Mouse (Mus musculus) MEL (cell line): ENCODE measurements around the gene Lrig3. TPM values are rescaled to one million over a fixed set of nuclear protein-coding genes. Genes with fewer than 3 reads are reported as not detected.

Experiments
- DNase-seq: peaks from one replicate; pipeline ENCODE4 v3.0.0; 2011; ENCODE audit warnings: low read depth, low spot score
- H3K27ac ChIP-seq: 2 replicates; pipeline ENCODE4 v1.5.1; 2012; ENCODE audit warnings: low read depth, mild to moderate bottlenecking, control low read depth, low read length, moderate library complexity; ENCODE audit not compliant: control insufficient read depth
- H3K27me3 ChIP-seq, 2 experiments: fragments of 150-350 bp in 1 of 2; sonication (generic) in 1 of 2; 2 replicates each; pipeline ENCODE4 v1.6.1; 2012; ENCODE audit warnings: low read length in 2 of 2, mild to moderate bottlenecking in 2 of 2, improper control_type of control experiment in 1 of 2, moderate library complexity in 1 of 2; ENCODE audit not compliant: insufficient read depth in 2 of 2, control insufficient read depth in 1 of 2
- H3K36me3 ChIP-seq, 2 experiments: 2 replicates each; pipeline ENCODE4 v1.6.1; 2012 to 2014; ENCODE audit warnings: low read length in 2 of 2, improper control_type of control experiment in 1 of 2, inconsistent platforms in 1 of 2, mild to moderate bottlenecking in 1 of 2; ENCODE audit not compliant: insufficient read depth in 2 of 2, control insufficient read depth in 1 of 2
- H3K4me1 ChIP-seq, 2 experiments: fragments of 150-350 bp in 1 of 2; sonication (generic) in 1 of 2; 2 replicates each; pipeline ENCODE4 v1.6.1; 2012; ENCODE audit warnings: low read length in 2 of 2, improper control_type of control experiment in 1 of 2, mild to moderate bottlenecking in 1 of 2; ENCODE audit not compliant: insufficient read depth in 2 of 2, control insufficient read depth in 1 of 2
- H3K4me3 ChIP-seq, 2 experiments: fragments of 150-350 bp in 1 of 2; sonication (generic) in 1 of 2; 2 replicates each; pipeline ENCODE4 v1.5.1; 2012; ENCODE audit warnings: low read depth in 2 of 2, low read length in 2 of 2, mild to moderate bottlenecking in 2 of 2, moderate library complexity in 2 of 2, control low read depth in 1 of 2, improper control_type of control experiment in 1 of 2; ENCODE audit not compliant: control insufficient read depth in 1 of 2, insufficient read depth in 1 of 2
- H3K79me2 ChIP-seq: 2 replicates; pipeline ENCODE4 v1.6.1; 2012; ENCODE audit warnings: mild to moderate bottlenecking, low read length, moderate library complexity; ENCODE audit not compliant: control insufficient read depth, poor library complexity, insufficient read depth
- H3K9ac ChIP-seq: 2 replicates; pipeline ENCODE4 v1.6.1; 2012; ENCODE audit warnings: low read depth, mild to moderate bottlenecking, control low read depth, low read length, moderate library complexity; ENCODE audit not compliant: control insufficient read depth, poor library complexity, severe bottlenecking
- H3K9me3 ChIP-seq: fragments of 150-350 bp; sonication (generic); replicated peaks from 2 replicates; pipeline ENCODE4 v1.6.1; 2012; ENCODE audit warnings: mild to moderate bottlenecking, low read length, improper control_type of control experiment, moderate library complexity; ENCODE audit not compliant: insufficient read depth
- BHLHE40 ChIP-seq: IDR thresholded peaks from 2 replicates; pipeline ENCODE4 v1.6.1; 2012; ENCODE audit warnings: low read depth, mild to moderate bottlenecking, inconsistent platforms, low read length, improper control_type of control experiment, borderline replicate concordance
- CTCF ChIP-seq, 3 experiments: IDR thresholded peaks in 2 of 3; conservative IDR thresholded peaks in 1 of 3; 2 replicates each; pipeline ENCODE4 v1.5.1; 2011 to 2012; ENCODE audit warnings: low read length in 3 of 3, low read depth in 2 of 3, mild to moderate bottlenecking in 2 of 3, improper control_type of control experiment in 1 of 3, inconsistent platforms in 1 of 3, mixed read lengths in 1 of 3, moderate library complexity in 1 of 3; ENCODE audit not compliant: control insufficient read depth in 1 of 3, insufficient read depth in 1 of 3, poor library complexity in 1 of 3, severe bottlenecking in 1 of 3
- E2F4 ChIP-seq: IDR thresholded peaks from 2 replicates; pipeline ENCODE4 v1.6.1; 2011; ENCODE audit warnings: low read depth, low read length, improper control_type of control experiment, borderline replicate concordance
- EP300 ChIP-seq, 2 experiments: IDR thresholded peaks; 2 replicates each; pipeline ENCODE4 v1.6.1; 2011; ENCODE audit warnings: improper control_type of control experiment in 2 of 2, low read length in 2 of 2, low read depth in 1 of 2, mild to moderate bottlenecking in 1 of 2
- GATA1 ChIP-seq: IDR thresholded peaks from 2 replicates; pipeline ENCODE4 v1.6.1; 2011; ENCODE audit warnings: low read depth, low read length, improper control_type of control experiment
- HCFC1 ChIP-seq: IDR thresholded peaks from 2 replicates; pipeline ENCODE4 v1.6.1; 2012; ENCODE audit warnings: low read depth, mild to moderate bottlenecking, inconsistent platforms, low read length, improper control_type of control experiment, moderate library complexity
- JUND ChIP-seq: IDR thresholded peaks from 2 replicates; pipeline ENCODE4 v1.6.1; 2011; ENCODE audit warnings: low read depth, mild to moderate bottlenecking, improper control_type of control experiment, low read length
- MAX ChIP-seq: IDR thresholded peaks from 2 replicates; pipeline ENCODE4 v1.6.1; 2011; ENCODE audit warnings: low read length, improper control_type of control experiment
- MEF2A ChIP-seq: IDR thresholded peaks from 2 replicates; pipeline ENCODE4 v1.6.1; 2014; ENCODE audit warnings: low read depth, mild to moderate bottlenecking, inconsistent platforms, low read length, improper control_type of control experiment; ENCODE audit not compliant: poor library complexity, insufficient replicate concordance, severe bottlenecking; ENCODE audit errors: extremely low read depth
- MXI1 ChIP-seq: IDR thresholded peaks from 2 replicates; pipeline ENCODE4 v1.6.1; 2011; ENCODE audit warnings: mild to moderate bottlenecking, low read depth, low read length, improper control_type of control experiment
- MYB ChIP-seq: IDR thresholded peaks from 2 replicates; pipeline ENCODE4 v1.6.1; 2011; ENCODE audit warnings: mild to moderate bottlenecking, low read depth, low read length, improper control_type of control experiment
- MYC ChIP-seq: IDR thresholded peaks from 2 replicates; pipeline ENCODE4 v1.6.1; 2011; ENCODE audit warnings: low read depth, mild to moderate bottlenecking, low read length, improper control_type of control experiment, moderate library complexity
- POLR2A ChIP-seq, 2 experiments: IDR thresholded peaks; 2 replicates each; pipeline ENCODE4 v1.6.1; 2011 to 2012; ENCODE audit warnings: low read length in 2 of 2, mild to moderate bottlenecking in 2 of 2, control low read depth in 1 of 2, improper control_type of control experiment in 1 of 2, low read depth in 1 of 2, moderate library complexity in 1 of 2; ENCODE audit not compliant: control insufficient read depth in 1 of 2, insufficient read depth in 1 of 2, poor library complexity in 1 of 2
- POLR2AphosphoS2 ChIP-seq: IDR thresholded peaks from 2 replicates; pipeline ENCODE4 v1.6.1; 2011; ENCODE audit warnings: low read length, improper control_type of control experiment
- RAD21 ChIP-seq: IDR thresholded peaks from 2 replicates; pipeline ENCODE4 v1.6.1; 2011; ENCODE audit warnings: mild to moderate bottlenecking, low read depth, low read length, improper control_type of control experiment
- SIN3A ChIP-seq: IDR thresholded peaks from 2 replicates; pipeline ENCODE4 v1.6.1; 2012; ENCODE audit warnings: low read length, improper control_type of control experiment, inconsistent platforms
- SMC3 ChIP-seq: IDR thresholded peaks from 2 replicates; pipeline ENCODE4 v1.6.1; 2011; ENCODE audit warnings: low read depth, low read length, improper control_type of control experiment
- TBP ChIP-seq: IDR thresholded peaks from 2 replicates; pipeline ENCODE4 v1.8.0; 2011; ENCODE audit warnings: low read depth, low read length, improper control_type of control experiment
- USF2 ChIP-seq, 2 experiments: IDR thresholded peaks; 2 replicates each; pipeline ENCODE4 v1.6.1; 2011 to 2012; ENCODE audit warnings: improper control_type of control experiment in 2 of 2, low read length in 2 of 2, borderline replicate concordance in 1 of 2, inconsistent platforms in 1 of 2, low read depth in 1 of 2, mild to moderate bottlenecking in 1 of 2; ENCODE audit not compliant: insufficient read depth in 1 of 2
- ZC3H11A ChIP-seq: IDR thresholded peaks from 2 replicates; pipeline ENCODE4 v1.6.1; 2012; ENCODE audit warnings: low read depth, mild to moderate bottlenecking, inconsistent platforms, low read length, improper control_type of control experiment
- ZKSCAN1 ChIP-seq: IDR thresholded peaks from 2 replicates; pipeline ENCODE4 v1.6.1; 2012; ENCODE audit warnings: low read depth, mild to moderate bottlenecking, inconsistent platforms, low read length, improper control_type of control experiment, moderate library complexity
- ZMIZ1 ChIP-seq: IDR thresholded peaks from 2 replicates; pipeline ENCODE4 v1.6.1; 2012; ENCODE audit warnings: low read depth, mild to moderate bottlenecking, inconsistent platforms, low read length, improper control_type of control experiment, moderate library complexity
- ZNF384 ChIP-seq: IDR thresholded peaks from 2 replicates; pipeline ENCODE4 v1.6.1; 2012; ENCODE audit warnings: low read depth, mild to moderate bottlenecking, inconsistent platforms, low read length, improper control_type of control experiment
- polyA plus RNA-seq, 2 experiments: library from polyadenylated mRNA; stranded (reverse) in 1 of 2; unstranded in 1 of 2; fragments of >175 nt in 1 of 2; fragments of >200 nt in 1 of 2; gene quantifications; 2 replicates each; pipeline versions ENCODE4 v1.2.1 to v1.2.4; 2012; ENCODE audit warnings: low replicate concordance in 2 of 2, low read depth in 1 of 2; ENCODE audit not compliant: insufficient read length in 2 of 2, insufficient read depth in 1 of 2, missing spikeins in 1 of 2
- total RNA-seq: library from RNA; depleted of rRNA; stranded (reverse); fragments of 300-350 nt; gene quantifications from 2 replicates; pipeline ENCODE4 v1.2.3, GENCODE M21; 2012

Lrig3 gene
- total and polyA plus RNA-seq, 3 experiments: not detected

DNA sequence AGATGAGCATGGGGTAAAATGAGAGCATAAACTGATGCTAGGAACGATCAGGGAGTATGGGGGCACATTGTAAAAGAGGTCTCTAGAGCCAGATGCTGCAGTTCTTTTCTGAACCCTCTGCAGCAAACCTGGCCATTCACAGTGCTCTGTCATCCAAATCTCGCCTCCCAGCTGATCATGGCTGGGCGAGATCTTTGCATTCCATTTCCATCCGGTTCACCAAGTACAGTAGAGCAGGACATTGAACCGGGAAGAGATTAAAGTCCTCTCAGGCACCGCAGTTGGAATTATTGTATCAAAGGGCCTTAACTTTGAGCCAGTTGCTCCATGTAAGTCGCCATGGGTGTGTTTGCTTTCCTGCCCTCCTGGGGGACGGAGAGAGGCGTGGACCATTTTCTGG is 20.5 kb downstream of the Lrig3 start:
- no peak overlapping the region for H3K27ac ChIP-seq
- H3K4me1 ChIP-seq: no peaks in the 10 kb centered on the region
- H3K4me3 ChIP-seq: no peak overlapping the region
- no peak for TF ChIP-seq MYB
- TF ChIP-seq ZKSCAN1: no peak
- no peak for TF ChIP-seq MYC
- TF ChIP-seq MAX: no peak
- TF ChIP-seq HCFC1: no peak
- no peak for TF ChIP-seq POLR2A (IDR thresholded peaks at IDR 0.05; ENCODE audit: control insufficient read depth in 1 of 2, insufficient read depth in 1 of 2, low read depth in 1 of 2, low read length in 2 of 2, poor library complexity in 1 of 2)
- no peak for TF ChIP-seq MXI1
- no peak for TF ChIP-seq TBP
- TF ChIP-seq ZC3H11A: no peak
- no peak for TF ChIP-seq ZNF384
- no peak for TF ChIP-seq SMC3
- TF ChIP-seq USF2 (IDR thresholded peaks at IDR 0.05; ENCODE audit: borderline replicate concordance in 1 of 2, insufficient read depth in 1 of 2, low read depth in 1 of 2, low read length in 2 of 2): no peak
- no peak for DNase-seq
- H3K9ac ChIP-seq: no peak overlapping the region
- H3K27me3 ChIP-seq: no peaks in the 10 kb centered on the region
- no peaks in the 10 kb centered on the region for H3K36me3 ChIP-seq
- no peaks in the 10 kb centered on the region for H3K79me2 ChIP-seq
- no peaks in the 10 kb centered on the region for H3K9me3 ChIP-seq

DNA sequence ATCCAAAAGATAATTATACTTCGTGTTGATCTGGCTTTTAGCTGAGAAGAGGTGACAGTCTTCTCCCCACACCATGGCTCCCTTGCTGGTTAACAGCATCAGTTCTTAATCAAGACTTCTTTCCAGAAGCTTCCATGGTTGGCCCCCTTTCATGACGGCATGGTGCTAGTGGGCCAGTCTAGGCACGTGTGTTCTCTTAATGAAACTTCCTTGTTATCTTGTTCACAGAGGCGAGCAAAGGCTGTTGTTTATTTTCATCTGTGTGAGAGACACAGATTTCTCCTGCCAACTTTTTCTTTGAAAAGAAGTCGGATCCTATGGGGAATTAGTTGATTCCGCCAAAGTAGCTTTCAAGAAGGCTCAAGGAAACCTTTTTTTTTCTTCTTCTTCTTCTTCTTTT is 21.3 kb downstream of the Lrig3 start:
- Histone ChIP-seq H3K9ac (no peak overlapping the region), H3K9me3 (no peaks in the 10 kb centered on the region), H3K27me3 (no peaks in the 10 kb centered on the region), H3K4me3 (no peak overlapping the region), H3K79me2 (no peaks in the 10 kb centered on the region), H3K36me3 (no peaks in the 10 kb centered on the region), H3K27ac (no peak overlapping the region), H3K4me1 (no peaks in the 10 kb centered on the region)
- DNase-seq: no peak
- no peak for TF ChIP-seq MYB
- TF ChIP-seq GATA1: no peak
- TF ChIP-seq BHLHE40: no peak
- no peak for TF ChIP-seq ZNF384
- TF ChIP-seq CTCF (IDR thresholded peaks at IDR 0.05 in 2 of 3, conservative IDR thresholded peaks at IDR 0.05 in 1 of 3; ENCODE audit: control insufficient read depth in 1 of 3, insufficient read depth in 1 of 3, low read depth in 2 of 3, low read length in 3 of 3, poor library complexity in 1 of 3, severe bottlenecking in 1 of 3): no peak

GRCm38 (mm10) chr10:125988037-125988436 is 22.1 kb downstream of the Lrig3 start:
- Histone ChIP-seq H3K4me1 (no peaks in the 10 kb centered on the region), H3K36me3 (no peaks in the 10 kb centered on the region), H3K79me2 (no peaks in the 10 kb centered on the region), H3K4me3 (no peak overlapping the region), H3K9ac (no peak overlapping the region), H3K27ac (no peak overlapping the region), H3K9me3 (no peaks in the 10 kb centered on the region), H3K27me3 (no peaks in the 10 kb centered on the region)
- TF ChIP-seq MYB (no peak), ZC3H11A (no peak), GATA1 (no peak), E2F4 (no peak), EP300 (IDR thresholded peaks at IDR 0.05; ENCODE audit: low read depth in 1 of 2, low read length in 2 of 2) (no peak), MEF2A (no peak), ZKSCAN1 (no peak), POLR2AphosphoS2 (no peak), BHLHE40 (no peak), SIN3A (no peak), RAD21 (no peak), JUND (no peak), HCFC1 (no peak), ZMIZ1 (no peak), TBP (no peak)
- DNase-seq: no peak
